Mouse (Mus musculus): ENCODE measurements around the gene Tsc2. TPM values are rescaled to one million over a fixed set of nuclear protein-coding genes. Genes with fewer than 3 reads are reported as not detected.

The Tsc2 gene
- total RNA-seq, 2 experiments from 2014 or later = 76.7 to 88.2 TPM

DNA sequence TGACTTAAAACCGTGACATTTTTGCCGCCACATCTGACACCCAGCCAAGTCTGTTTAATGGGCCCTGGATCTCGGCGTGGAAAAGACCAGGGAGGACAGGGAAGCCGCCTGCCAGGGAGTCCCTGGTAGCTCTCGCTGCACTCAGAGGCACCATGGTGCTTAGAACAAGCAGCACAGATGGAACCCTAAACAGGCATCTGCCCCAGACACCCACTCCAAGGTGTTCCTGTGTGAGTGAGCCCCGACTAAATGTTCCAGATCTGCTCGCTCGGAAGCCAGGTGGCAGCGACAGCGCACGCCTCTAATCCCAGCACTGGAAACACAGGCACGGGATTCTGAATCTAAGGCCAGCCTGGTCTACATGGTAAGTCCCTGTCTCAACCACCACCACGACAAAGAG, 2.4 kb downstream of the Tsc2 start:
- intact Hi-C loops (cut with DNase I) = no loop called here
- no peak for DNase-seq

DNA sequence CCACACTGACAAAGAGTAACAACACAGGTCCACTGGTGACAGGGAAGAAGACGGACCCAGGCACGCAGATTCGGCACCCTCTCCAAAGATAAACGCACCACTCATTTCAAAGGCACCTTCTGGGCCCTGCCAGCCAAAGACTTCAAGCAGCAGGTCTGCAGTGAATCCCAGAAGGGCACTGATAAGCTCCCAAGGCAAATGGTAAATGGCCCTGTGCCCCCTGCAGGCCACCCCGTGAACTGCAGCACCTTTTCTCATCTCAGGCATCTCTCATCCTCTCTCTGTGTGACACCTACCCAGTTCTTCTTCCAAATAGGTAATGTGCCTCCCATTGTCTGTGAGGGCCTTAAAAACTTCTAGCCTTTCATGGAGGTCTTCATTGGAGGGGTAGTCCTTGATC, 3.8 kb downstream of the Tsc2 start:
- DNase-seq = peak; percentile 75 to 81
- intact Hi-C loops (cut with DNase I) = loop anchor here (1.0 to 5.0 kb wide), 3 partner anchors 26 to 136 kb away; no protein-coding TSS in a partner anchor

DNA sequence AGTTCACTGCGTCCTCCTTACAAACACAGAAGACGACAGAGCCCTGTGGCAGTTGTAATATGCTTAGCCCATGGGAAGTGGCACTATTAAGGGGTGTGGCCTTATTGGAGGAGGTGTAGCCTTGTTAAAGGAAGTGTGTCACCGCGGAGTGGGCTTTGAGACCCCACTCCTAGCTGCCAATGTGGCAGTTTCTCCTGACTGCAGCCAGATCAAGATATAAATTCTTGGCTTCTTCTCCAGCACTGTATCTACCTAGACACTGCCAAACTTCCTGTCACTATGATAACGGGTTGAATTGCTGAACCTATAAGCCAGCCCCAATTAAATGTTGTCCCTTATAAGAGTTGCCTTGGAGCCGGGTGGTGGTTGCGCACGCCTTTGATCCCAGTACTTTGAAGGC, 7.0 kb downstream of the Tsc2 start:
- DNase-seq = no peak
- intact Hi-C loops (cut with DNase I) = loop anchor here (5.0 kb wide), 1 partner anchor 133 kb away; no protein-coding TSS in a partner anchor

DNA sequence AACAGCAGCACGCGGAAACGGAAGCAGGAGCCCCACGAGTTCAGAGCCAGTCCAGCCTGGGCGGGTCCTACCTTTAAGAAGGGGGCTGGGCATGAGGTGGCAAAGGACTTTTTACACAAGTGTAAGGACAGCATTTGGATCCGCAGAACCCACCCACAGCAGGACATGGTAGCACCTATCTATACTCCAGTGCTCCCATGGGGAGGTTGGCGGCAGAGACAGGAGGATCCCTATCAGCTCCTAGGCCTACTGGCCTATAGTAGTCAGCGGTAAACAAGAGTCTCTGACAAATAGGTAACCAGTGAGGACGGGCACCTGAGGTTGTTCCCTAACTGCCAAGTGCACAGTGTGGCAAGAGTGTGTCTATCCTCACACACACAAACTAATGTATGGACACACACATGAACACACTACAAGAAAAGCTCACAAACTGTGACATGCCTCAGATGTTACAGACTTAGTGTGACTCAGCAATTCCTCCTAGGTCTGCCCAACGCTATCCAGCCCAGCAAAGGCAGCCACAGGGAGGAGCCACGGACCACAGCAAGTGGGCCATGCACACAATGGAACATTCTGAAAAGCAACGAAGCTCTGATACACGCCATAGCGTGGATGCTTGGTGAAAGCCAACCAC, 14.8 kb downstream of the Tsc2 start:
- intact Hi-C loops (cut with DNase I) = loop anchor here (5.0 kb wide), 1 partner anchor 35 kb away; the partner anchor contains the start of gene Slc9a3r2
- DNase-seq = no peak

DNA sequence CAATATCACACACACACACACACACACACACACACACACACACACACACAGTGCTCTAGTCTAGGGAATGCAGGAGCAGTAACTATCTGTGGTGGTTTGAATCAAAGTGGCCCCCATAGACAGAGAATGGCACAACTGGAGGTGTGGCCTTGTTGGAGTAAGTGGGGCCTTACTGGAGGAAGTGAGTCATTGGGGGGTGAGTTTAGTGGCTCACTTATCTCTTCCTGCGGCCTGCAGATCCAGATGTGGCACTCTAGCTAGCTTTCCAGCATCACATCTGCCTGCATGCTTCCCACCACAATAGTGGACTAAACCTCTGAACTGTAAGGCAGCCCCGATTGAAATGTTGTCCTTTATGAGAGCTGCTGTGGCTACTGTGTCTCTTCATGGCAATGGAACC, 21.7 kb downstream of the Tsc2 start:
- intact Hi-C loops (cut with DNase I) = no loop called here
- no peak for DNase-seq

DNA sequence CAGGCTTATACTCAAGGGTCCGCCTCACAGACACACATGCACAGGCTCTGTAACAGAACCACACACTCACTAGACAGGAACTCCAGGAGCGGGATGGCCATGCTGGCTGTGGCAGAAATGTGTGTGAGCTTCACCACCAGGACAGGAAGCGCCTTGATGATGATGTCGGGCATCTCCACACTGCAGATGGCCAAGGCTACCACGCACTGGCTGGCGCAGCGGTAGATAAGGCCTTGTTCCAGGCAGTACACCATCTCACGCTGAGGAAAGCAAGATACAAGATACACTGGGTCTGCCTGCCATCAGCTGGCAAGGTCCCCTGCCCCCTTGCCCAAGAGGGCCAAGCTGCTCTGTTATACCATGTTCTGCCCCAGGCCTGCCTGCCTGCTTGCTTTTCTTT, 23.6 kb downstream of the Tsc2 start:
- intact Hi-C loops (cut with DNase I) = no loop called here
- DNase-seq = no peak

DNA sequence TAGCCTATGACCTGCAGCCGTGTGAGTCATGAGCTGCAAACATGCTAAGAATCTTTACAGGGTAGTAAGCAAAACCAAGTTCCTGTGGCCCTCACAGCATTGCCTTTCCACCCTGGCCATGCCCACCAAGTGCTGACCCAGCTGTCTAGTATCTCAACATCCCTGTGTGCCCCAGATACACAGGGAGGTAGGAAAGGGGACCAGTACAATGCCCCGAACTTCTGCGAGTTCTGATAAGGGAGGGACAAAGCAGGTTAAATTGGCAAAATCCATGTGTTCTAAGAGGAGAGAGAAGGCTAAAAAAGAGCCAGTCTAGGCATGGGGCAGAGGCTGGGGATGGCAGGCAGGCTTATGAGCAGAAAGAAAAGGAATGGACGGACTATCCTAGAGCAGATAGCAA, 24.1 kb downstream of the Tsc2 start:
- DNase-seq = no peak

DNA sequence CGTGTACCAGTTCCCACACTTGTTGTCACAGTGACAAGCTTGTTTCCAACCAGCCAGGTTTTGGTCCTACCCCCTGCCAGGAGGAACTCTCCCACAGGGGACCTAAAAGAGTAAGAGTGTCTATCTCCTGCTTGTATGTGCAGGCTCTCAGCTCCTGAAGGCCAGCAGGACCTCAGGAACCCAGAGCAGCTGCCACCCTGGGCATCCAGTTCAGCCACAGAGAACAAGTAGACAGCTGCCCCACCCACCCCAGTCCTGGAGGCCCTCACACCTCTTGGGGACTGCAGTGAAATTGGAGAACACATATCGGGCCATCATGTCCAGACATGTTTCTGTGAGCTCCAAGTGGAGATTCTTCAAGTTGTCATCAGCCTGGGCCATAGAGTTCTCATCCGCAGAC, 27.9 kb downstream of the Tsc2 start:
- intact Hi-C loops (cut with DNase I) = no loop called here
- no peak for DNase-seq

More for the DNA sequence above, 24.1 kb downstream of the Tsc2 start:
- intact Hi-C loops (cut with DNase I) = no loop called here

DNA sequence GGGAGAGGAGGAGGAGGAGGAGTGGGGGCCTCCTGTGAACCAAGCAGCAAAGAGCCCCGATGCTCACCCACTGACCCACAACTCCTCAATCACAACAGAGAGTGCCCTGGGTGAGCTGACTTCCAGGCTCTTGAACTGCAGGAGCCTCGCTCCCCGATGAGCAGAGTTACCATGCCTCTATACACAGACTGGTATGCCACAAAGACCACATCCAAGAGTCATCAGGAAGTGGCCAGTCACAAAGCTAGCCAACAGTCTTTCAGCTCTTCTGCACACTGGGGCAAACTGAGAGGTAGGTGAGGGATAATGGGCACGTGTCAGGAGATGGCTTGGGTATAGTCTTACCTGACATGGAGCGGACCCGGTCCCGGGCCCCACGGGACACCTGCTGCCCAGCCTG, 28.5 kb downstream of the Tsc2 start:
- intact Hi-C loops (cut with DNase I) = no loop called here
- DNase-seq = no peak

DNA sequence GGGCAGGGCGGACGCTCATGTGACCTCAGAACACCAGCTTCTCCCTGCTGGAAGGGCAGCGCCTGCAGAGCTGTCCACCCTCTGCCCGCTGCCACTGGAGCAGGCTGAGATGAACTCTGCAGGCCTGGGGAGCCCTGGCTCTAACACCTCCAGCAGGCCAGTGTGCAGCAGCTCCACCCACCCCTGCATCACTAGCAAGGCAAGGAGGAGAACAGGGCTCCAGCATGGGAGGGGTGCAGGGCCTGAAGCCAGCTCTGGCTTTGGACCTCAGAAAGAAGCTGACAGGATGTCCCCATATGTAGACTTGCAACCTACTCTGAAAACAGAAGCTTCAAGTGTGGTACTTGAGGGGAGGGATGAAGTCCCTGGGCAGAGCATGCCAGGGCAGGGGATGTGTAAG, 31.9 kb downstream of the Tsc2 start:
- DNase-seq = no peak
- intact Hi-C loops (cut with DNase I) = no loop called here

DNA sequence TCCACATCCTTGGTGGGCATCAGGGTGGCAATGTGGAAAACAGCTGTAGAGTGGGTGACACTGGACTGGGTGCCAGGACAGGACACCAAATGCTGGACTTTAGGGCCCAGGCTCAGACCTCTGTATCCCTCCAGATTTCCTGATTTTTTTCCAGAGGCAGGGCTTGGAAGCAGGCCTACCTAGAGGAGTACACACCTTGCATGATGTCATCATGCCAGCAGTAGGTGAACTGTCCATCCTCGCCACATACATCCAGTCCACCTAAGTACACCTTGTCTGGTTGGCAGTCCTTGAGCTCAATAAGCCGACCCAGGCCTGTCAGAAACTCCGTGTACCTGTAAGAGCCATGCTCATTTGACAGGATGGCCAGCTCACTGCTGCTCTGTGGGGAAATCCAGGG, 34.4 kb downstream of the Tsc2 start:
- intact Hi-C loops (cut with DNase I) = no loop called here
- DNase-seq = no peak

DNA sequence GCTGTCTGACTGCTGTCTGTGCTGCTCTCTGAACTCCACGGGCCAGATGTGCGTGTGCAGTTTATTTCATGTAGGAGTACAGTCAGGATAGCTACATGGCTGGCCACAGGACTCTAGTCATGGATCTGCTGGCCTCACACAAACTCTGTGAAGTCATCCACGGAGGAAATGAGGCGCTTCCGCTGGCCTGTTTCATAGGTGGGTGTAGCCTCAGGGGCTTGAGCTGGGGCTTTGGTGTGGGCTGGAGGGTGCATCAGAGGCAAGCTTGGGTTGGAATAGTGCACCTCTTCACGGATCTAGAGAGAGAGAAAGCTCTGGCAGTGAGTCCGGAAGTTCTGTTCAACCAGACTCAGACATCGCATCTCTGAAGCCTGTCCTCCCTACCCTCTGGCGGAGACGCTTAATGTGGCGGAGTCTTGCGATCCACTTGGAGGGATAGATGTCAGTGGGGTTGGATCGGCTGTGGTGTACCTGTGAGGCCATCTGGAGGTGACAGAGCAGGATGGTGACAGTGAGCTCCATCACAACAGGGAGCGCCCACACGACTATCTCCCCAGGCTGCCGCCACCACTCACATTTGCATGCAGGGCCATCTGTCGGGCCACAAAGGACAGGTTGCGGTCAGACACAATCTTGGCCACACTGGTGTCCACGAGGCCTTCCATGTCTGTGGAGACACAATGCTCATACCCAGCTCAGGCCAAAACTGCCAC, 35.8 kb downstream of the Tsc2 start:
- no peak for DNase-seq
- intact Hi-C loops (cut with DNase I) = no loop called here

DNA sequence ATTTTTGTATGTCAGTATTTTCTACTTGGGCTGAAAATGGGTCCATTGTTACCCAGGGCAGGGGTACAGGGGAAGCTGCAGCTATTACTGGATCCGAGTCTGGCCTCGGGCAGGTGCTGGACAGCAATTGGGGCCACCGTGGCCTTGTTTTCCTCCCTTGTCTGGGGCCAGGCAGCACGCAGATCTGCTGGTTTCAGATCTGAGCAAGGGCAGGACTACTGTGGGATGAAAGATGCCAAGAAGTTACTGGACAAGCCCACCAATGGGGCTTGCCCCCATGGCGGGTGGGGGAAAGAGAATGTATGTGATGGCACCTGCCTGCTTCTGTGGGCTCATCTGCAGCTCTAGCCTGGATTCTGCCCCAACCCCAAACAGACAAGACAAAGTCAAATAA, 36.4 kb downstream of the Tsc2 start:
- no peak for DNase-seq
- intact Hi-C loops (cut with DNase I) = no loop called here

DNA sequence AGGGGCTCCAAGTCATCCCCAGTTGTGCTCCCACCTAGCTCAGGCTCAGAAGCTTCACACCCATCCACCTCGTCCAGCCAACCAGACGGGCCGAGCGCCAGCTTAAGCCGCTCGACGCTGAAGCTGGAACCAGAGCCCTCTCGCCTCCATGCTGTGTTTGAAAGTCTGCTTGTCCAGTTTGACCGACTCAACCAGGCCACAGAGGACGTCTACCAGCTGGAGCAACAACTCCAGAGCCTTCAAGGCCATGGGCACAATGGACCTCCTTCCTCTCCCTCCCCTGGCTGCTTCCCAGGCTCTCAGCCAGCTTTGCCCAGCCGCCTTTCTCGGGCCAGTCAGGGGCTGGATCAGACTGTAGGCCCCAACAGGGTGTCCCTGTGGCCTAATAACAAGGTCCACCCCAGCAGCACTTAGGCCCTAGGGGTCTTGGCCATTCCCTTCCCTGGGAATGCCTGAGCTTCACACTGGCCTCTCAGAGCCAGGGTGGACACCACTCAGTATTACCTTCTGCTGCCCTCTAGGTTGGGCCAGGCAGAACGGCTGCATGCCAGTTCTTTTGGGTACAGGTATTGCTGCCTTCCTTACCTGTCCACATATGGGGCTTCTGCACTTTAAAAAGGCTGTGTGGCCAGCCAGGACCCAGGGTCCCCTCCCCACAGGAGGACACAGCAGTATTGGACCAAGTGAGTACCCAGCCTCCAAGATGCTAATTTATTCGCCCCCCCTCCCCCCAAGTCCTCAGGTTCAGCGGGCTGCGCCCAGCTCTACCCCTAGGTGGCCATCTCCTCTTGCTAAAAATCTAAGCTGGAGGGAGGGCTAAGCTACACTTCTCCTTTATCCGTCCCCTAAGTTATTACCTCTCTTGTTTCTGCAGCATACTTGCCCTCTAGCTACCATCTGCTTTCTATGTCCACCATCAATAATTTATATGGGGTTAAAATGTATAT, 37.0 kb downstream of the Tsc2 start:
- DNase-seq = no peak
- intact Hi-C loops (cut with DNase I) = no loop called here

DNA sequence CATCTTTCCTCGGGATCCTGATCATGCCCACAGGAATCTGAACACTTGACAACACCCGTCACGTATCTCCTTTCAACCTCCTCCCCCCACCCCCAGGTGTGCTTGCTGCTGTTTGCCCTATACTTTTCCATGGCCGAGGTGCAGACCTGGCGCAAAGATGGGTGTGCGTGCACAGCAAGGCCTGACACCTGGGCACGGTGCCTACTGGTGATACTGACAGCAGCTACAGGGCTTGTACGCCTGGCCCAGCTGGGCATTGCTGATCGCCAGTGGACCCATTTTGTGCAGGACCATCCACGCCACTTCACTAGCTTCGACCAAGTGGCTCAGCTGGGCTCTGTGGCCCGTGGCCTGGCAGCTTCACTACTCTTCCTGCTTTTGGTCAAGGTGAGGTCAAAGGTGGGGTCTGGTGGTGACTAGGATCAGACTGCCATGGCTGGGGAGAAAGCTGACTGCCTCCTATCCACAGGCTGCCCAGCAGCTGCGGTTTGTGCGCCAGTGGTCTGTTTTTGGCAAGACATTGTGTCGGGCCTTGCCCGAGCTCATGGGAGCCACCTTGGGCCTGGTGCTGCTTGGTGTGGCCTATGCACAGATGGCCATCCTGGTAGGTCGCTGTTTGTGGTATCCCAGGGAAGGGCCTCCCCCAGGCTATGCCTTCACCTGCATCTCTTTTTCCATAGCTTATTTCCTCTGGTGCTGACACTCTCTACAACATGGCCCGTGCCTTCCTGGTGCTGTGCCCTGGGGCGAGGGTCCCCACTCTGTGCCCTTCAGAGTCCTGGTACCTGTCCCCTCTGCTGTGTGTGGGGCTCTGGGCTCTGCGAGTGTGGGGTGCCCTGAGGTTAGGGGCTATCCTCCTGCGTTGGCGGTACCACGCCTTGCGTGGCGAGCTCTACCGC, 38.2 kb downstream of the Tsc2 start:
- intact Hi-C loops (cut with DNase I) = no loop called here
- DNase-seq = no peak

DNA sequence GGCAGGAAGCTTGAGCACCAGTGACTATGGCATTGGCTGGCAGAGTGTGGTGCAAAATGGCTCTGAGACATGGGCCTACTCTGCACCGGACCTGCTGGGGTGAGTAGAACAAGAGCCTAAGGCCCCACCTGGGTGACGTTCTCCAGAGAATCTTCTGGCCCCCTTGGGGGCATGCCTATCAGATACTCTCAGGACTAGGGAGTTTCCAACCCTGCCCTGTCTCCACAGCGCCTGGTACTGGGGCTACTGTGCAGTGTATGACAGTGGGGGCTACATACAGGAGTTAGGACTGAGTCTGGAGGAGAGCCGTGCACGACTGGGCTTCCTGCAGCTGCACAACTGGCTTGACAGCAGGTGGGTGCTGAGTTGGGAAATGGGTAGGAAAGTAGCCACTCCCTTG, 39.2 kb downstream of the Tsc2 start:
- intact Hi-C loops (cut with DNase I) = no loop called here

DNA sequence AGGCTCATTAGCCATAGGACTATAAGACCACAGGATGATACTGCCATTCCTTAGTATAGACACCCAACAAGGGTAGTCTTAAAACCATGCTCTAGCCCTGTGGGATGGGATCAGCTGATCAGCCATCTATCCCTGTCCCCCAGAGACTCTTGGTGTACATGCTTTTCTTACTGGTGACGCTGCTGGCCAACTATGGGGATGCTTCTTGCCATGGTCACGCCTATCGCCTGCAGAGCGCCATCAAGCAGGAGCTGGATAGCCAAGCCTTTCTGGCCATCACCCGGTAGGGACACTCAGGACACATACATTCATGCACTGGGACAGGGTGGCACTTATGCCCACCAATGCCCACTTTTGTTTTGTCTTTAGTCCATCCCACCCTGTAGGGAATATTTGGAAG, 40.7 kb downstream of the Tsc2 start:
- intact Hi-C loops (cut with DNase I) = no loop called here

More for the DNA sequence above, 39.2 kb downstream of the Tsc2 start:
- no peak for DNase-seq

DNA sequence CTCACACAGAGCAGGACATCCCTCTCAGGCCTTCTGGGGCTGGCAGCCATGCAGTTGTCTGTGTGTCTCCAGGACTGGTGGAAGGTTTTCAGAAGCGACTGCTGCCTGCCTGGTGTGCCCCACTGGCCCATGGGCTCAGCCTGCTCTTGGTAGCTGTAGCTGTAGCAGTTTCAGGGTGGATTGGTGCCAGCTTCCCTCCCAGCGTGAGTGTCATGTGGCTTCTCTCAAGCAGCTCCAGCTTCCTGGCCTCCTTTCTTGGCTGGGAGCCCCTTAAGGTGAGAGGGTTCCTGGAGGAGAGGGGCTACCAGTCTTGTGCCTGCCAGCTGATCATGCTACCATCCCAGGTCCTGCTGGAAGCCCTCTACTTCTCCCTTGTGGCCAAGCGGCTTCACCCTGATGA, 41.5 kb downstream of the Tsc2 start:
- DNase-seq = peak; percentile 33 to 35
- intact Hi-C loops (cut with DNase I) = no loop called here

More for the DNA sequence above, 40.7 kb downstream of the Tsc2 start:
- no peak for DNase-seq

DNA sequence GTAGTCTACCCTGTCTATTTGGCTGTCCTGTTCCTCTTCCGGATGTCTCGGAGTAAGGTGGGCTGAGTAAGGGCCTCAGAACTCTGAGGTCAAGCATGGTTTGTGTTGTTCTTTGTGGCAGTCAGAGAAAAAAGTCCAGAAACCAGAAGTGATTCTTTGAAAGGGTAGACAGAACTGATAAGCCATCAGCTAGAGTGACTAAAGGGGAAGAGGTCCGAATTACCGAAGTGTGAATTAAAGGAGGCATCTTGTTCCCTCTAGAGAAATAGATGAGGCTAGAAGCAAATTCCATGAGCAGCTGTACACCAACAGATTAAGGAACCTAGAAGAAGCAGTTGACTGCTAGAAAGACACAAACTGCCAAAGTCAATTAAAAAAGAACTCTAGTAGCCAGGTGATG, 45.9 kb downstream of the Tsc2 start:
- intact Hi-C loops (cut with DNase I) = loop anchor here (5.0 kb wide), 1 partner anchor 39 kb away; the partner anchor contains the start of gene Pkd1
- no peak for DNase-seq

DNA sequence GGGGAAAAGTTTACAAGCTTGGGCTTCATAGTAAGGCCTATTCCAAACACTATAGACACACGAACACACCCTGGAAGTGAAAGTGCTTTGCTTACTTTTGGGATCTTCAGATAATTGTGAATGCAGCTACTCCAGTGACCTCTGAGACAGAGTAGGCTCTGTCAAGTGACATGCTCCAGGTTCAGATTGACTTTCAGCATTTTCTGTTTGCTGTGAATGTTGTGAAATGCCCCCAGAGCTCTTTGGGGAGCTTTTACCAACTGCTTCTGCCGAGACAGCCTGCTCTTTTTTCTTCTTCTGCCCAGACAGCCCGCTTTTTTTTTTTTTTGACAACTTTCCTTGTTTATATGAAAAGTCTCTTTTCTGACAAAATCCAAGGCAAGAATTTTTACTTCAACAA, 47.9 kb downstream of the Tsc2 start:
- intact Hi-C loops (cut with DNase I) = no loop called here
- no peak for DNase-seq

Data from heart, postnatal 14 days (tissue).